Mouse (Mus musculus) right cerebral cortex, adult 18-20 months (tissue): ENCODE results near the gene Zfp553.
A peak's percentile ranks its signal among the peaks of the same experiment; 100 is the strongest.
"Not testable (repeated sequence)": the region's sequence is repeated elsewhere in the genome, so short reads cannot be mapped to it uniquely, and the experiment has no call there.

Experiments used
- DNase-seq: peaks from one replicate; pipeline ENCODE4 v3.0.0; 2022; ENCODE audit warnings: mixed read lengths

Gene Zfp553

GRCm38 (mm10) chr7:127243361-127243867 lies 10.6 kb downstream of the Zfp553 start:
- DNase-seq = no peak

GRCm38 (mm10) chr7:127243870-127244657 lies 11.2 kb downstream of the Zfp553 start, which contains the start of gene Zfp771:
Zfp771 (plus strand) TSS chr7:127244274.
- DNase-seq = peak; percentile 96

- peak; percentile 23 for DNase-seq
Observed at GRCm38 (mm10) chr7:127244658-127245510, 12.0 kb downstream of the Zfp553 start.

- DNase-seq = not testable (repeated sequence)
Observed at GRCm38 (mm10) chr7:127250511-127250910, 17.6 kb downstream of the Zfp553 start.

GRCm38 (mm10) chr7:127252414-127252813 lies 19.6 kb downstream of the Zfp553 start:
- DNase-seq = no peak

- DNase-seq = no peak
Observed at GRCm38 (mm10) chr7:127253341-127253740, 20.5 kb downstream of the Zfp553 start.

- DNase-seq = peak; percentile 96
Observed at GRCm38 (mm10) chr7:127253821-127254769, 21.2 kb downstream of the Zfp553 start.

- DNase-seq = no peak
Observed at GRCm38 (mm10) chr7:127255008-127255407, 22.1 kb downstream of the Zfp553 start.

GRCm38 (mm10) chr7:127255965-127256364 lies 23.1 kb downstream of the Zfp553 start:
- DNase-seq = no peak

- DNase-seq = no peak
Observed at GRCm38 (mm10) chr7:127256518-127256917, 23.7 kb downstream of the Zfp553 start.

GRCm38 (mm10) chr7:127259186-127259905 lies 26.5 kb downstream of the Zfp553 start:
- DNase-seq = peak; percentile 50

GRCm38 (mm10) chr7:127260309-127261111 lies 27.6 kb downstream of the Zfp553 start, which contains the start of gene Dctpp1:
Dctpp1 (minus strand) TSS chr7:127260709.
- DNase-seq = peak; percentile 99

- no peak for DNase-seq
Observed at GRCm38 (mm10) chr7:127262218-127262961, 29.5 kb downstream of the Zfp553 start.

GRCm38 (mm10) chr7:127263526-127263925 lies 30.7 kb downstream of the Zfp553 start:
- no peak for DNase-seq

GRCm38 (mm10) chr7:127270256-127270655 lies 37.4 kb downstream of the Zfp553 start:
- DNase-seq = no peak

GRCm38 (mm10) chr7:127270666-127271065 lies 37.8 kb downstream of the Zfp553 start:
- no peak for DNase-seq

GRCm38 (mm10) chr7:127271093-127271492 lies 38.2 kb downstream of the Zfp553 start:
- no peak for DNase-seq

- no peak for DNase-seq
Observed at GRCm38 (mm10) chr7:127272566-127272965, 39.7 kb downstream of the Zfp553 start.

GRCm38 (mm10) chr7:127273118-127273923 lies 40.5 kb downstream of the Zfp553 start:
- no peak for DNase-seq
